20 mouse cellular contexts compared by ENCODE assay signal in the genomic region with DNA sequence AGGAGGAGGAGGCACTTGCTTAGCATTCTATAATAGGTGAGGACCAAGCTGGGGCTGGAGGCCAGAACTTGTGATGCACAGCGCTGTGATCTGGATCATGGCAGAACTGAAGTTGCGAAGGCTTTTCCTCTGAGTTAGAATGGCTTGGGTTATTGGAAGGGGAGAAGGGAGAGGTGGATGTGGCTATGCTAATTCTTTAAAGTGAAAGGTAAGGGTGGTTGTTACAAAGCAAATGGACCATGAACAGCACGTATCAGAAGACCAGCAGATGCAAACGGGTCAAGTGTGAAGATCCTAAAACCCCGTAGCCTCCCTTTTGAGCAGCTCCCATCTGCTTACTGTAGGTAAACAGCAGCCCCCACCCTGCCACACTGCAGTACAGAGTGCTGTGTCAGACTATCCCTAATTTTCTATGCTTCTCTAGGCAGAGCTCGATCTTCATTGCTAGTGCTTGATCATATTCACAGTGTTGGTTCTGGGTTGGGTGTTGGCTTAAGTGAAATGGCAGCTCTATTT. TPM values are rescaled to one million over a fixed set of nuclear protein-coding genes. Genes with fewer than 3 reads are reported as not detected.
"Had no signal": no experiment of that assay in that cellular context is flagged by ENCODE, and none has a peak within 500 bp of the region (broad histone marks: within the 10 kb centered on the region; RNA-seq: fewer than 3 reads in every experiment).

No protein-coding gene starts in this region.

- H3K36me3 ChIP-seq: limb, embryonic 12.5 days; limb, embryonic 15.5 days; midbrain, embryonic 10.5 days; midbrain, embryonic 13.5 days; neural tube, embryonic 13.5 days had no signal

- H3K4me3 ChIP-seq: left cerebral cortex, adult 2 months; limb, embryonic 12.5 days; limb, embryonic 15.5 days; liver, embryonic 12.5 days; liver, embryonic 15.5 days; midbrain, embryonic 10.5 days; midbrain, embryonic 13.5 days; myocyte; neural tube, embryonic 13.5 days had no signal

- H3K4me2 ChIP-seq: limb, embryonic 12.5 days; limb, embryonic 15.5 days; liver, embryonic 12.5 days; liver, embryonic 15.5 days; midbrain, embryonic 13.5 days; neural tube, embryonic 13.5 days had no signal

- H3K9ac ChIP-seq: limb, embryonic 12.5 days; limb, embryonic 15.5 days; liver, embryonic 12.5 days; liver, embryonic 15.5 days; midbrain, embryonic 13.5 days; neural tube, embryonic 13.5 days had no signal

- H3K27ac ChIP-seq: left cerebral cortex, adult 2 months; limb, embryonic 12.5 days; limb, embryonic 15.5 days; liver, embryonic 12.5 days; liver, embryonic 15.5 days; midbrain, embryonic 10.5 days; midbrain, embryonic 13.5 days; neural tube, embryonic 13.5 days had no signal

- DNase-seq: kidney, adult 2 months; kidney, postnatal 14 days; layer of hippocampus, postnatal 36 days; lung, adult 2 months; lung, postnatal 14 days; lung, postnatal 4 days; thymus, adult 18-20 months; thymus, postnatal 36 days had no signal

- H3K9me3 ChIP-seq: limb, embryonic 12.5 days; limb, embryonic 15.5 days; liver, embryonic 12.5 days; liver, embryonic 15.5 days; midbrain, embryonic 10.5 days; midbrain, embryonic 13.5 days; neural tube, embryonic 13.5 days had no signal

- H3K27me3 ChIP-seq: limb, embryonic 12.5 days; limb, embryonic 15.5 days; liver, embryonic 12.5 days; liver, embryonic 15.5 days; midbrain, embryonic 13.5 days; neural tube, embryonic 13.5 days had no signal

- H3K4me1 ChIP-seq: limb, embryonic 12.5 days; limb, embryonic 15.5 days; neural tube, embryonic 13.5 days had no signal

- ATAC-seq: inflammation-experienced regulatory T-cells, adult 6 months; intestine, embryonic 16.5 days; liver, embryonic 12.5 days; midbrain, embryonic 13.5 days; midbrain, embryonic 16.5 days had no signal

RNA-seq across cellular contexts. Expression of a gene that starts 7.3 kb away (rescaled TPM):
- polyA plus RNA-seq: myocyte had no signal
